ENCODE assay signal across 9 mouse cellular contexts in the genomic region with DNA sequence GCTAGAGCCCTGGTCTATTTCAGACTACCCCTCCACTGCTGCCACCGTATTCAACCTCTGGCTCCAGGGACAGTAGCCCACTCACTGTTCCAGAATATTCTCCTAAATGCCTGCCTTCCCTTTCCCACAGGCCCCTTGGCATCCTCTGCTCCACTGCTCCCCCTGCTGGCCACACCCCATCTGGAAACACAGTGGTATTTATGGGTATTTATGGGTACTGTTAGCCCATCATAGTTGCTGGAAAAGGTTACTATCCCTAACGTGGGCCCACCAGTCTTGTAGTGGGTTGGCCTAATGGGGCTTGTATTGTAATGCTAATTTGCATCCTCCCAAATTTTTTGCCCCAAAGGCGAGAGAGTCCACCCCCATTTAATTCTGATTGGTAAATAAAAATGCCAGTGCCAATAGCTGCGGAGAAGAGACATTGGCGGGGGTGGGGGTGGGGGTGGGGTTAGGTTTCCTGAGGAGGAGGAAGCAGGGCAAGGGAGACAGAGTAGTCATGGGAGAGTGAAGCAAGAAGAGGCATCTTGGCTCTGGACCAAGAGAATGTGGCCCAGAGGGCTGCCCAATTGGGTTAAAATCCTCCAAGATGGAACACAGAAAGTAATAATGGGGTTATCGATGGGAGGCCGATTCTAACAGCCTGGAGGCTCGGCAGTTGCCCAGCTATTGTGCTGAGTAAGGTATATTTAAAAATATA. TPM values are rescaled to one million over a fixed set of nuclear protein-coding genes. Genes with fewer than 3 reads are reported as not detected.
DNase-seq lines count a peak whose midpoint lies in the region; ATAC-seq and TF ChIP-seq lines count a peak whose summit lies in the region.
"Had no signal": no experiment of that assay in that cellular context is flagged by ENCODE, and none has a peak within 500 bp of the region (broad histone marks: within the 10 kb centered on the region; RNA-seq: fewer than 3 reads in every experiment).

No protein-coding gene starts in this region.

- WGBS in kidney, adult 2 months: 57% methylated on average over 8 of the region's 8 CpGs
- 62% methylated on average over 8 of the region's 8 CpGs for WGBS in kidney, embryonic 16.5 days
- WGBS in neural tube, embryonic 11.5 days: 63% methylated on average over 8 of the region's 8 CpGs

- no peaks in the 10 kb centered on the region for H3K9me3 ChIP-seq in kidney, embryonic 16.5 days (ENCODE audit: low read length)
- no peaks in the 10 kb centered on the region for H3K9me3 ChIP-seq in neural tube, embryonic 11.5 days (ENCODE audit: control insufficient read depth, low read length)

- H3K27me3 ChIP-seq in kidney, adult 2 months (replicated peaks; ENCODE audit: control insufficient read depth, insufficient read depth, low read length): no peaks in the 10 kb centered on the region
- no peaks in the 10 kb centered on the region for H3K27me3 ChIP-seq in kidney, embryonic 16.5 days (ENCODE audit: insufficient read depth, low read length)
- H3K27me3 ChIP-seq in neural tube, embryonic 11.5 days (ENCODE audit: control insufficient read depth, insufficient read depth, low read length): no peaks in the 10 kb centered on the region

- no peak overlapping the region for H3K4me2 ChIP-seq in kidney, embryonic 16.5 days (replicated peaks; ENCODE audit: low read depth, low read length)
- H3K4me2 ChIP-seq in neural tube, embryonic 11.5 days (ENCODE audit: low read depth): no peak overlapping the region

- peak; percentile 89 for TF ChIP-seq CTCF in kidney, adult 2 months (conservative IDR thresholded peaks at IDR 0.05; ENCODE audit: insufficient read depth, insufficient read length, low read depth, low read length)
- TF ChIP-seq CTCF in embryonic fibroblast, embryonic 13.5 days (IDR thresholded peaks at IDR 0.05; ENCODE audit: borderline replicate concordance, insufficient read depth, low read length): peak; percentile 46; the same call in 1 of the 2 replicates

- no peak overlapping the region for H3K9ac ChIP-seq in kidney, embryonic 16.5 days (replicated peaks; ENCODE audit: low read length)
- H3K9ac ChIP-seq in neural tube, embryonic 11.5 days (ENCODE audit: low read length): no peak overlapping the region

- no peak for TF ChIP-seq POLR2A in kidney, adult 2 months (IDR thresholded peaks at IDR 0.05; ENCODE audit: low read depth, low read length)
- no peak for TF ChIP-seq POLR2A in embryonic fibroblast, embryonic 13.5 days (IDR thresholded peaks at IDR 0.05; ENCODE audit: low read depth, low read length)

- DNase-seq in kidney, adult 2 months: peak; percentile 63
- peak; percentile 51 for DNase-seq in ES-CJ7 (ENCODE audit: low read depth, low spot score)
- peak; percentile 41 to 44 for DNase-seq in adrenal gland, postnatal 4 days (ENCODE audit: low spot score in 2 of 2)
- peak; percentile 31 to 77 for DNase-seq in layer of hippocampus, postnatal 25 days (ENCODE audit: extremely low spot score in 1 of 2, low spot score in 1 of 2)
- DNase-seq in neural tube, embryonic 11.5 days (ENCODE audit: low spot score): peak; percentile 42
- DNase-seq in urinary bladder, postnatal 36 days (ENCODE audit: low spot score in 2 of 2): peak; percentile 46 to 52

- H3K27ac ChIP-seq in kidney, adult 2 months (ENCODE audit: insufficient read depth, low read depth, low read length): no peak overlapping the region
- H3K27ac ChIP-seq in kidney, embryonic 16.5 days (ENCODE audit: low read length): no peak overlapping the region
- no peak overlapping the region for H3K27ac ChIP-seq in embryonic fibroblast, embryonic 13.5 days (ENCODE audit: insufficient read depth, low read length)
- no peak overlapping the region for H3K27ac ChIP-seq in neural tube, embryonic 11.5 days (ENCODE audit: low read depth, low read length)

- no peak for ATAC-seq in kidney, embryonic 16.5 days (ENCODE audit: low FRiP score, low TSS enrichment)
- ATAC-seq in neural tube, embryonic 11.5 days (ENCODE audit: insufficient read depth, low FRiP score, low TSS enrichment): no peak

- no peaks in the 10 kb centered on the region for H3K36me3 ChIP-seq in kidney, adult 2 months (ENCODE audit: control insufficient read depth, insufficient read depth, low read length)
- H3K36me3 ChIP-seq in kidney, embryonic 16.5 days (ENCODE audit: insufficient read depth, low read length): no peaks in the 10 kb centered on the region
- H3K36me3 ChIP-seq in neural tube, embryonic 11.5 days (ENCODE audit: control insufficient read depth, insufficient read depth, low read length): no peaks in the 10 kb centered on the region

- H3K4me1 ChIP-seq in kidney, adult 2 months (ENCODE audit: control insufficient read depth, insufficient read depth, low read length): no peaks in the 10 kb centered on the region
- H3K4me1 ChIP-seq in kidney, embryonic 16.5 days (ENCODE audit: insufficient read depth, low read length): no peaks in the 10 kb centered on the region
- no peaks in the 10 kb centered on the region for H3K4me1 ChIP-seq in embryonic fibroblast, embryonic 13.5 days (ENCODE audit: control insufficient read depth, insufficient read depth, low read length)
- H3K4me1 ChIP-seq in neural tube, embryonic 11.5 days (ENCODE audit: control insufficient read depth, insufficient read depth, low read length): no peaks in the 10 kb centered on the region

- H3K4me3 ChIP-seq in kidney, adult 2 months (ENCODE audit: insufficient read depth, low read depth, low read length): no peak overlapping the region
- H3K4me3 ChIP-seq in kidney, embryonic 16.5 days (ENCODE audit: low read length): no peak overlapping the region
- no peak overlapping the region for H3K4me3 ChIP-seq in embryonic fibroblast, embryonic 13.5 days (ENCODE audit: insufficient read depth, low read length)
- H3K4me3 ChIP-seq in neural tube, embryonic 11.5 days (ENCODE audit: low read depth, low read length): no peak overlapping the region
- H3K4me3 ChIP-seq: erythroblast, embryonic 14.5 days had no signal

RNA-seq across cellular contexts. Expression of gene Lrrc3, which starts 14.4 kb away (rescaled TPM):
- polyA plus RNA-seq in kidney, adult 2 months (2012; rRNA removed): 8.4 and 8.6 TPM in 2 replicates
- polyA plus RNA-seq in kidney, embryonic 16.5 days (2015; fragmentation: Nextera tagmentation; extraction: Ambion mirVana): 4.6 and 4.9 TPM in 2 replicates
- total RNA-seq in adrenal gland, postnatal 4 days (2021): 10 to 100 TPM in 1 of 2 experiments, 1 to 10 TPM in 1; 9.8 to 14.6 TPM
- polyA plus RNA-seq in embryonic fibroblast, embryonic 13.5 days (2011; ENCODE audit: insufficient read length, low read depth, missing spikeins): 1.8 and 1.9 TPM in 2 replicates
- 1 to 10 TPM; 5.0 to 5.2 TPM for total RNA-seq in layer of hippocampus, postnatal 25 days (2021)
- polyA plus RNA-seq in neural tube, embryonic 11.5 days (2014; fragmentation: Nextera tagmentation; extraction: Ambion mirVana): 4.3 and 4.8 TPM in 2 replicates

RNA-seq across cellular contexts. Expression of gene Trpm2, which starts 53.6 kb away (rescaled TPM):
- 0.53 and 1.2 TPM in 2 replicates for polyA plus RNA-seq in kidney, adult 2 months (2012; rRNA removed)
- polyA plus RNA-seq in kidney, embryonic 16.5 days (2015; fragmentation: Nextera tagmentation; extraction: Ambion mirVana): 0.59 and 0.95 TPM in 2 replicates
- 1 to 10 TPM; 4.1 to 4.3 TPM for total RNA-seq in adrenal gland, postnatal 4 days (2021)
- not detected in 2 replicates for polyA plus RNA-seq in embryonic fibroblast, embryonic 13.5 days (2011; ENCODE audit: insufficient read length, low read depth, missing spikeins)
- 10 to 100 TPM; 33.2 to 40.4 TPM for total RNA-seq in layer of hippocampus, postnatal 25 days (2021)
- polyA plus RNA-seq in neural tube, embryonic 11.5 days (2014; fragmentation: Nextera tagmentation; extraction: Ambion mirVana): 0.58 and 1.4 TPM in 2 replicates

RNA-seq across cellular contexts. Expression of gene Gm3285, which starts 55.0 kb away (rescaled TPM):
- not detected in 2 replicates for polyA plus RNA-seq in kidney, adult 2 months (2012; rRNA removed)
- polyA plus RNA-seq in kidney, embryonic 16.5 days (2015; fragmentation: Nextera tagmentation; extraction: Ambion mirVana): not detected in 2 replicates
- not detected for total RNA-seq in adrenal gland, postnatal 4 days (2021)
- polyA plus RNA-seq in embryonic fibroblast, embryonic 13.5 days (2011; ENCODE audit: insufficient read length, low read depth, missing spikeins): not detected in 2 replicates
- not detected for total RNA-seq in layer of hippocampus, postnatal 25 days (2021)
- not detected in 2 replicates for polyA plus RNA-seq in neural tube, embryonic 11.5 days (2014; fragmentation: Nextera tagmentation; extraction: Ambion mirVana)
- polyA plus RNA-seq: erythroblast, embryonic 14.5 days had no signal
